18 mouse cellular contexts compared by ENCODE assay signal in the genomic region with DNA sequence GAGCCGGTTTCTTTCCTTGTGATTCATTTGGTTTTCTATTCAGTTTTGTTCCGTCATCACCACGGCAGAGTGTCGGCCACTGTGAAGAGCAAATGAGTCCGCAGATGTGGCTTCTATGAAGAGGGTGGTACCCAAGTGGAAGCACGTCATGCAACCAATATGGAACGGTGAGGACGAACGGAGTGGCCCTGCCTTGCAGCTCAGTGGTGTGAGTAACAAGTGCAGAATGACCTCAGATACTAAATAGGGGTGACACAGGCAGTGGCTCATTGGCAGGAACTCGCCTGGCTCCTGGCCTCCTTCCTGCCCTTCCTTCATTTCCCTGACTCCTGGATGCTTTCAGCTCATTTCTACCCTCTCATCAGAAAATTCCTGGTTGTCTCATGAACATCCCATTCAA.
DNase-seq lines count a peak whose midpoint lies in the region; ATAC-seq and TF ChIP-seq lines count a peak whose summit lies in the region.
"Had no signal": no experiment of that assay in that cellular context is flagged by ENCODE, and none has a peak within 500 bp of the region (broad histone marks: within the 10 kb centered on the region; RNA-seq: fewer than 3 reads in every experiment).

No protein-coding gene starts in this region.

- H3K4me1 ChIP-seq in heart, postnatal 0 days (ENCODE audit: control insufficient read depth, insufficient read depth) = no peaks in the 10 kb centered on the region
- peaks cover 24% of the 10 kb centered on the region for H3K4me1 ChIP-seq in liver, embryonic 15.5 days (replicated peaks)
- H3K4me1 ChIP-seq in liver, postnatal 0 days (ENCODE audit: insufficient read depth) = no peaks in the 10 kb centered on the region
- peaks cover 83% of the 10 kb centered on the region for H3K4me1 ChIP-seq in megakaryocyte, embryonic 14.5 days
- H3K4me1 ChIP-seq: embryonic facial prominence, embryonic 12.5 days; forebrain, embryonic 15.5 days; hindbrain, embryonic 13.5 days had no signal

- H3K27me3 ChIP-seq in heart, postnatal 0 days (ENCODE audit: control insufficient read depth, insufficient read depth, low read length) = no peaks in the 10 kb centered on the region
- no peaks in the 10 kb centered on the region for H3K27me3 ChIP-seq in liver, embryonic 15.5 days
- no peaks in the 10 kb centered on the region for H3K27me3 ChIP-seq in liver, postnatal 0 days (ENCODE audit: insufficient read depth, low read length)
- H3K27me3 ChIP-seq in megakaryocyte, embryonic 14.5 days (replicated peaks) = no peaks in the 10 kb centered on the region
- H3K27me3 ChIP-seq: embryonic facial prominence, embryonic 12.5 days; forebrain, embryonic 15.5 days; heart, embryonic 15.5 days; hindbrain, embryonic 13.5 days had no signal

- no peaks in the 10 kb centered on the region for H3K36me3 ChIP-seq in heart, postnatal 0 days (replicated peaks; ENCODE audit: control insufficient read depth, insufficient read depth, low read length)
- no peaks in the 10 kb centered on the region for H3K36me3 ChIP-seq in liver, embryonic 15.5 days (replicated peaks)
- no peaks in the 10 kb centered on the region for H3K36me3 ChIP-seq in liver, postnatal 0 days (replicated peaks; ENCODE audit: insufficient read depth, low read length)
- peaks cover 31% of the 10 kb centered on the region for H3K36me3 ChIP-seq in megakaryocyte, embryonic 14.5 days (replicated peaks; ENCODE audit: low read length)
- H3K36me3 ChIP-seq: embryonic facial prominence, embryonic 12.5 days; forebrain, embryonic 15.5 days; heart, embryonic 15.5 days; hindbrain, embryonic 13.5 days had no signal

- H3K27ac ChIP-seq in gastrocnemius, adult 2 months = peak overlapping the region; percentile 41
- no peak overlapping the region; the same call in 1 of the 2 replicates for H3K27ac ChIP-seq in heart, postnatal 0 days (ENCODE audit: low read depth)
- 0 out of 2 replicates have a peak overlapping the region, but pooled peaks have one; percentile 4 for H3K27ac ChIP-seq in liver, embryonic 15.5 days (replicated peaks)
- H3K27ac ChIP-seq in liver, postnatal 0 days (ENCODE audit: low read depth) = no peak overlapping the region
- H3K27ac ChIP-seq: embryonic facial prominence, embryonic 12.5 days; forebrain, embryonic 15.5 days; heart, embryonic 15.5 days; hindbrain, embryonic 13.5 days; hindbrain, postnatal 0 days had no signal

- no peak for DNase-seq in gastrocnemius, adult 2 months
- DNase-seq in gastrocnemius, postnatal 25 days = no peak
- no peak for DNase-seq in heart, postnatal 0 days (ENCODE audit: low spot score)
- no peak for DNase-seq in heart, postnatal 14 days
- DNase-seq in liver, postnatal 0 days = no peak
- DNase-seq: adrenal gland, postnatal 10 days; cerebellum, adult 11-12 months; cerebellum, adult 9-10 months; cerebellum, postnatal 25 days; gastrocnemius, postnatal 14 days had no signal

- H3K9me3 ChIP-seq in heart, postnatal 0 days (replicated peaks; ENCODE audit: control insufficient read depth, low read length) = no peaks in the 10 kb centered on the region
- H3K9me3 ChIP-seq in liver, embryonic 15.5 days (replicated peaks) = no peaks in the 10 kb centered on the region
- H3K9me3 ChIP-seq in liver, postnatal 0 days (ENCODE audit: low read length) = no peaks in the 10 kb centered on the region
- H3K9me3 ChIP-seq in megakaryocyte, embryonic 14.5 days = peaks cover 13% of the 10 kb centered on the region
- H3K9me3 ChIP-seq: embryonic facial prominence, embryonic 12.5 days; forebrain, embryonic 15.5 days; heart, embryonic 15.5 days; hindbrain, embryonic 13.5 days had no signal

- no peak for TF ChIP-seq EP300 in heart, postnatal 0 days (IDR thresholded peaks at IDR 0.05; ENCODE audit: low read depth)
- no peak for TF ChIP-seq EP300 in liver, postnatal 0 days (IDR thresholded peaks at IDR 0.05; ENCODE audit: low read depth)

- intact Hi-C loops in gastrocnemius, adult 2 months (cut with DNase I) = no loop called here
- intact Hi-C loops in heart, postnatal 14 days (cut with DNase I) = no loop called here

- H3K4me2 ChIP-seq in heart, postnatal 0 days (ENCODE audit: low read depth, low read length) = no peak overlapping the region
- H3K4me2 ChIP-seq in liver, embryonic 15.5 days = no peak overlapping the region
- H3K4me2 ChIP-seq in liver, postnatal 0 days (ENCODE audit: low read depth, low read length) = no peak overlapping the region
- H3K4me2 ChIP-seq: embryonic facial prominence, embryonic 12.5 days; forebrain, embryonic 15.5 days; heart, embryonic 15.5 days; hindbrain, embryonic 13.5 days had no signal

- H3K9ac ChIP-seq in heart, postnatal 0 days (replicated peaks; ENCODE audit: low read depth, low read length) = no peak overlapping the region
- no peak overlapping the region for H3K9ac ChIP-seq in liver, embryonic 15.5 days
- no peak overlapping the region for H3K9ac ChIP-seq in liver, postnatal 0 days (replicated peaks)
- H3K9ac ChIP-seq: embryonic facial prominence, embryonic 12.5 days; forebrain, embryonic 15.5 days; heart, embryonic 15.5 days; hindbrain, embryonic 13.5 days had no signal

- WGBS in heart, postnatal 0 days = 53% methylated on average over 10 of the region's 10 CpGs
- 80% methylated on average over 10 of the region's 10 CpGs for WGBS in liver, embryonic 15.5 days (ENCODE audit: insufficient replicate concordance)
- WGBS in liver, postnatal 0 days (ENCODE audit: insufficient replicate concordance) = 77% methylated on average over 10 of the region's 10 CpGs

- peak; percentile 44; the same call in 1 of the 2 replicates for ATAC-seq in heart, postnatal 0 days (ENCODE audit: insufficient read depth, low read depth)
- ATAC-seq in liver, embryonic 15.5 days (ENCODE audit: insufficient read depth) = no peak
- ATAC-seq in liver, postnatal 0 days = no peak
- no peak for ATAC-seq in megakaryocyte, adult 5-6 weeks (ENCODE audit: poor library complexity, severe bottlenecking)
- ATAC-seq: forebrain, embryonic 15.5 days; hindbrain, postnatal 0 days had no signal

- no peak overlapping the region for H3K4me3 ChIP-seq in gastrocnemius, adult 2 months
- no peak overlapping the region for H3K4me3 ChIP-seq in heart, postnatal 0 days (ENCODE audit: low read depth, low read length)
- no peak overlapping the region for H3K4me3 ChIP-seq in liver, embryonic 15.5 days (replicated peaks)
- H3K4me3 ChIP-seq in liver, postnatal 0 days (ENCODE audit: low read depth, low read length) = no peak overlapping the region
- H3K4me3 ChIP-seq in megakaryocyte, embryonic 14.5 days (replicated peaks) = peak overlapping the region; percentile 65
- H3K4me3 ChIP-seq: embryonic facial prominence, embryonic 12.5 days; forebrain, embryonic 15.5 days; heart, embryonic 15.5 days; hindbrain, embryonic 13.5 days had no signal

- no peak for TF ChIP-seq CTCF in gastrocnemius, adult 2 months (IDR thresholded peaks at IDR 0.05)
- TF ChIP-seq CTCF in heart, postnatal 0 days (IDR thresholded peaks at IDR 0.05; ENCODE audit: low read depth) = no peak
- no peak for TF ChIP-seq CTCF in liver, postnatal 0 days (IDR thresholded peaks at IDR 0.05; ENCODE audit: low read depth)

Comparison
In these comparisons a context has a peak if more than half of its experiments do, and no peak if none do; other contexts are left out.
1. H3K27ac ChIP-seq: peak in gastrocnemius, adult 2 months (single experiment) and liver, embryonic 15.5 days (single experiment); none in heart, postnatal 0 days (single experiment) and liver, postnatal 0 days (single experiment).